Mouse (Mus musculus) ES-Bruce4 (cell line): Measurements from ENCODE around the gene Cdk10. TPM values are rescaled to one million over a fixed set of nuclear protein-coding genes. Genes with fewer than 3 reads are reported as not detected.

Experiments used
- H3K27ac ChIP-seq: 2 replicates; pipeline ENCODE4 v1.5.1; 2012; ENCODE audit warnings: low read length, inconsistent platforms; ENCODE audit not compliant: insufficient read depth
- H3K27me3 ChIP-seq: 2 replicates; pipeline ENCODE4 v1.6.1; 2012; ENCODE audit warnings: mild to moderate bottlenecking, low read length, inconsistent platforms; ENCODE audit not compliant: control insufficient read depth, poor library complexity, insufficient read depth, severe bottlenecking
- H3K36me3 ChIP-seq: 2 replicates; pipeline ENCODE4 v1.6.1; 2012; ENCODE audit warnings: inconsistent platforms, mild to moderate bottlenecking, low read length, moderate library complexity; ENCODE audit not compliant: control insufficient read depth, poor library complexity, insufficient read depth, severe bottlenecking
- H3K4me1 ChIP-seq: one replicate; pipeline ENCODE4 v1.8.1; 2011; ENCODE audit warnings: low read length; ENCODE audit not compliant: control insufficient read depth, insufficient read depth
- H3K4me3 ChIP-seq: 2 replicates; pipeline ENCODE4 v1.5.1; 2011; ENCODE audit warnings: low read depth, mild to moderate bottlenecking, low read length
- H3K9ac ChIP-seq: 2 replicates; pipeline ENCODE4 v1.6.1; 2012; ENCODE audit warnings: low read depth, mild to moderate bottlenecking, inconsistent platforms; ENCODE audit not compliant: poor library complexity, severe bottlenecking
- H3K9me3 ChIP-seq: replicated peaks from 2 replicates; pipeline ENCODE4 v1.6.1; 2012; ENCODE audit warnings: mild to moderate bottlenecking, low read length, inconsistent platforms; ENCODE audit not compliant: control insufficient read depth, poor library complexity, insufficient read depth, severe bottlenecking
- CTCF ChIP-seq: IDR thresholded peaks from one replicate; pipeline ENCODE4 v1.8.1; 2011; ENCODE audit warnings: low read depth, low read length
- EP300 ChIP-seq: IDR thresholded peaks from 2 replicates; pipeline ENCODE4 v1.6.1; 2011; ENCODE audit warnings: low read depth, low read length; ENCODE audit not compliant: insufficient read depth
- POLR2A ChIP-seq: IDR thresholded peaks from one replicate; pipeline ENCODE4 v1.8.1; 2011; ENCODE audit warnings: low read length; ENCODE audit not compliant: insufficient read depth
- polyA plus RNA-seq: library from polyadenylated mRNA; stranded (reverse); fragments of >200 nt; gene quantifications from 2 replicates; pipeline ENCODE4 v1.2.4, GENCODE M21; 2011; ENCODE audit warnings: low read depth; ENCODE audit not compliant: missing spikeins, insufficient read depth, insufficient read length

Gene Cdk10
- polyA plus RNA-seq, 1 experiment = 34.3 TPM

- Histone ChIP-seq H3K4me1 (no peaks in the 10 kb centered on the region), H3K9ac (no peak overlapping the region), H3K27ac (no peak overlapping the region), H3K4me3 (no peak overlapping the region), H3K36me3 (peaks cover 21% of the 10 kb centered on the region), H3K27me3 (no peaks in the 10 kb centered on the region), H3K9me3 (no peaks in the 10 kb centered on the region)
- no peak for TF ChIP-seq POLR2A
- TF ChIP-seq EP300 = no peak
- TF ChIP-seq CTCF = no peak
Measured at GRCm38 (mm10) chr8:123271147-123271546, 46.5 kb downstream of the Cdk10 start.

DNA sequence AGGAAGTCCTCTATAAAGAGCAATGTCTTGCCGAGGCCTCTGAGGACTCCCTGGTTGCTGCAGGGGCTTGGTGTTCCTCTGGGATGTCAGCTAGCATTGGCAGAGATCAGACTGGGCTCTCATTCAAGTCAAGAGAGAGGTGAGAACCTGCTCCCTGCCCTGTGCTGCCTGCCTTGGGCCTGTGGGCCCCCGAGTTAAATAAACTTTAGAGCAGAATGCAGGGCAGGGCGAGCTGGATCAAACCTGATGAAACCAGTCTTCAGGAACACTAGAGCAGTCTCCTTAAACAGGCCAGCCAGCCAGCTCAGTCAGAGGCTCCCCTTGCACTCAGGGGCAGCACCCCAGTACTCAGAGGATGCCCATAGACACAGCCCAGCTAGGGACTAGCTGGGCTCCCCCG is 47.3 kb downstream of the Cdk10 start:
- H3K27ac ChIP-seq = no peak overlapping the region
- peaks cover 14% of the 10 kb centered on the region for H3K36me3 ChIP-seq
- H3K9me3 ChIP-seq = no peaks in the 10 kb centered on the region

GRCm38 (mm10) chr8:123274447-123274846 is 49.8 kb downstream of the Cdk10 start:
- Histone ChIP-seq H3K36me3 (peaks cover 10% of the 10 kb centered on the region), H3K27ac (no peak overlapping the region)
- TF ChIP-seq EP300 = no peak
- TF ChIP-seq CTCF = no peak
- TF ChIP-seq POLR2A = no peak

More for the DNA sequence above, 47.3 kb downstream of the Cdk10 start:
- no peak for TF ChIP-seq CTCF
- no peak for TF ChIP-seq POLR2A
- no peak for TF ChIP-seq EP300
- Histone ChIP-seq H3K9ac (no peak overlapping the region), H3K4me3 (no peak overlapping the region), H3K27me3 (no peaks in the 10 kb centered on the region), H3K4me1 (no peaks in the 10 kb centered on the region)

DNA sequence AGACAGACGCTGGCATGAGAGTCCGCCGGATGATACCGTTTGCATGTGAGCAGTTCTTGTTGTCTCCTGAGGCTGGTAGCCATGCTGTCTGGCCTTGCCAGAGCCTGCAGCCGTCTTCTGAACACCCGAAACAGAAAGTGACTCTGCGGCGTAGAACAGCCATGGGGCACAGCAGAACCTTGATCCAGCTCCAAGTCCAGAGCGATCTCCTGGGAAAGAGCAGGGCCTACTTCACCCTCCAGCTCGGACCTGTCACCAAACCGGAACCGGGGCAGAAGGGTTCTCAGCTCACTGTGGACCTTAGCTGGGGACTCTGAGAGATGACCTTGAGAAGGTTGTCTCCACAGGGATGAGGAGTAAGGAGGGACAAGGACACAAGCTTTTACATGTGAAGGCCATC is 50.5 kb downstream of the Cdk10 start:
- no peak overlapping the region for H3K4me3 ChIP-seq
- H3K4me1 ChIP-seq = no peaks in the 10 kb centered on the region
- H3K9me3 ChIP-seq = no peaks in the 10 kb centered on the region
- TF ChIP-seq POLR2A (no peak), EP300 (no peak), CTCF (no peak)
- H3K27me3 ChIP-seq = no peaks in the 10 kb centered on the region
- peaks cover 6% of the 10 kb centered on the region for H3K36me3 ChIP-seq
- H3K27ac ChIP-seq = no peak overlapping the region
- H3K9ac ChIP-seq = no peak overlapping the region

More at GRCm38 (mm10) chr8:123274447-123274846, 49.8 kb downstream of the Cdk10 start:
- H3K4me1 ChIP-seq = no peaks in the 10 kb centered on the region
- H3K27me3 ChIP-seq = no peaks in the 10 kb centered on the region
- no peak overlapping the region for H3K4me3 ChIP-seq
- H3K9ac ChIP-seq = no peak overlapping the region
- H3K9me3 ChIP-seq = no peaks in the 10 kb centered on the region

GRCm38 (mm10) chr8:123278445-123278844 is 53.8 kb downstream of the Cdk10 start:
- H3K9ac ChIP-seq = no peak overlapping the region
- no peaks in the 10 kb centered on the region for H3K4me1 ChIP-seq
- H3K9me3 ChIP-seq = no peaks in the 10 kb centered on the region
- no peak overlapping the region for H3K4me3 ChIP-seq
- TF ChIP-seq EP300 (no peak), CTCF (no peak), POLR2A (no peak)
- no peak overlapping the region for H3K27ac ChIP-seq
- H3K36me3 ChIP-seq = peaks cover 28% of the 10 kb centered on the region
- H3K27me3 ChIP-seq = no peaks in the 10 kb centered on the region

DNA sequence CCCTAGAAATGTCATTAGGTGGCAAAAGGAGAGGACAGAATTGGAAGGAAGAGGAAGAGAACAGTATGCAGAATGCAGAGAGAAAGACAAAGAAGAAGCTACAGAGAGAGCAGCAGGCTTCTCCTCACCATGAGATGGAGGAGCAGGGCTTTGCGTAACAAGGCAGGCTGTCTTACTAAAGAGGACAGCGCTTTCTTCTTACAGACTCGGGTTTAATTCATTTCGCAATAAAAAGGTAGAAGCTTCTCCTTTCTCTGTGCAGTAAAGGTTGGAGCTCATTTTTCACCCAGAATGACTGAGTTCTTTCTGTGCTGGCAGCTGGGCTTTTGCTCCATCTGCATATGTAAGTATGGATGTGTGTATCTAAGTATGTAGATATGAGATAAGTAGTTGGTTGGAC is 55.2 kb downstream of the Cdk10 start:
- H3K9ac ChIP-seq = no peak overlapping the region
- peaks cover 24% of the 10 kb centered on the region for H3K36me3 ChIP-seq
- no peak overlapping the region for H3K4me3 ChIP-seq
- TF ChIP-seq POLR2A = no peak
- TF ChIP-seq EP300 = no peak
- TF ChIP-seq CTCF = no peak
- H3K27me3 ChIP-seq = no peaks in the 10 kb centered on the region
- no peaks in the 10 kb centered on the region for H3K9me3 ChIP-seq
- no peaks in the 10 kb centered on the region for H3K4me1 ChIP-seq
- no peak overlapping the region for H3K27ac ChIP-seq
